Mouse (Mus musculus): ENCODE data around the gene 4921517D22Rik.
"Not testable (repeated sequence)": the region's sequence is repeated elsewhere in the genome, so short reads cannot be mapped to it uniquely, and the experiment has no call there.

4921517D22Rik gene

GRCm38 (mm10) chr13:59700137-59700536 is 6.2 kb upstream of the 4921517D22Rik start:
- in situ Hi-C loops (cut with MboI; ENCODE audit: low pct_unique_long_range_greater_than_20kb in 1 of 2, low sequenced_read_pairs in 2 of 2, unreplicated experiment in 1 of 2), result not testable (repeated sequence)

GRCm38 (mm10) chr13:59699131-59699530 is 5.2 kb upstream of the 4921517D22Rik start:
- in situ Hi-C loops (cut with MboI; ENCODE audit: low pct_unique_long_range_greater_than_20kb in 1 of 2, low sequenced_read_pairs in 2 of 2, unreplicated experiment in 1 of 2), result no loop called here

- in situ Hi-C loops (cut with MboI; ENCODE audit: low pct_unique_long_range_greater_than_20kb in 1 of 2, low sequenced_read_pairs in 2 of 2, unreplicated experiment in 1 of 2), result no loop called here
These were observed 1.9 kb upstream of the 4921517D22Rik start for GRCm38 (mm10) chr13:59695781-59696180.

- in situ Hi-C loops (cut with MboI; ENCODE audit: low pct_unique_long_range_greater_than_20kb in 1 of 2, low sequenced_read_pairs in 2 of 2, unreplicated experiment in 1 of 2), result no loop called here
These were observed 2.4 kb downstream of the 4921517D22Rik start for GRCm38 (mm10) chr13:59691478-59691877.

- in situ Hi-C loops (cut with MboI; ENCODE audit: low pct_unique_long_range_greater_than_20kb in 1 of 2, low sequenced_read_pairs in 2 of 2, unreplicated experiment in 1 of 2), result no loop called here
These were observed 3.3 kb downstream of the 4921517D22Rik start for GRCm38 (mm10) chr13:59690576-59690975.

- in situ Hi-C loops (cut with MboI; ENCODE audit: low pct_unique_long_range_greater_than_20kb in 1 of 2, low sequenced_read_pairs in 2 of 2, unreplicated experiment in 1 of 2), result no loop called here
These were observed 4.1 kb downstream of the 4921517D22Rik start for GRCm38 (mm10) chr13:59689843-59690242.

- in situ Hi-C loops (cut with MboI; ENCODE audit: low pct_unique_long_range_greater_than_20kb in 1 of 2, low sequenced_read_pairs in 2 of 2, unreplicated experiment in 1 of 2), result no loop called here
These were observed 4.6 kb downstream of the 4921517D22Rik start for GRCm38 (mm10) chr13:59689313-59689712.

- in situ Hi-C loops (cut with MboI; ENCODE audit: low pct_unique_long_range_greater_than_20kb in 1 of 2, low sequenced_read_pairs in 2 of 2, unreplicated experiment in 1 of 2), result no loop called here
These were observed 5.6 kb downstream of the 4921517D22Rik start for GRCm38 (mm10) chr13:59688338-59688770.

GRCm38 (mm10) chr13:59685236-59685635 is 8.7 kb downstream of the 4921517D22Rik start:
- in situ Hi-C loops (cut with MboI; ENCODE audit: low pct_unique_long_range_greater_than_20kb in 1 of 2, low sequenced_read_pairs in 2 of 2, unreplicated experiment in 1 of 2), result no loop called here

- in situ Hi-C loops (cut with MboI; ENCODE audit: low pct_unique_long_range_greater_than_20kb in 1 of 2, low sequenced_read_pairs in 2 of 2, unreplicated experiment in 1 of 2), result no loop called here
These were observed 11.3 kb downstream of the 4921517D22Rik start for GRCm38 (mm10) chr13:59682629-59683028.

- in situ Hi-C loops (cut with MboI; ENCODE audit: low pct_unique_long_range_greater_than_20kb in 1 of 2, low sequenced_read_pairs in 2 of 2, unreplicated experiment in 1 of 2), result no loop called here
These were observed 14.0 kb downstream of the 4921517D22Rik start for GRCm38 (mm10) chr13:59679908-59680307.

- in situ Hi-C loops (cut with MboI; ENCODE audit: low pct_unique_long_range_greater_than_20kb in 1 of 2, low sequenced_read_pairs in 2 of 2, unreplicated experiment in 1 of 2), result no loop called here
These were observed 14.6 kb downstream of the 4921517D22Rik start for GRCm38 (mm10) chr13:59679306-59679705.

GRCm38 (mm10) chr13:59676316-59677229 is 17.3 kb downstream of the 4921517D22Rik start:
- in situ Hi-C loops (cut with MboI; ENCODE audit: low pct_unique_long_range_greater_than_20kb in 1 of 2, low sequenced_read_pairs in 2 of 2, unreplicated experiment in 1 of 2), result no loop called here

- in situ Hi-C loops (cut with MboI; ENCODE audit: low pct_unique_long_range_greater_than_20kb in 1 of 2, low sequenced_read_pairs in 2 of 2, unreplicated experiment in 1 of 2), result no loop called here
These were observed 18.5 kb downstream of the 4921517D22Rik start, which contains the start of gene Golm1 for GRCm38 (mm10) chr13:59675151-59676011. Gene Golm1 (minus strand): TSS chr13:59675811.

- in situ Hi-C loops (cut with MboI; ENCODE audit: low pct_unique_long_range_greater_than_20kb in 1 of 2, low sequenced_read_pairs in 2 of 2, unreplicated experiment in 1 of 2), result no loop called here
These were observed 19.2 kb downstream of the 4921517D22Rik start for GRCm38 (mm10) chr13:59674761-59675150.

- in situ Hi-C loops (cut with MboI; ENCODE audit: low pct_unique_long_range_greater_than_20kb in 1 of 2, low sequenced_read_pairs in 2 of 2, unreplicated experiment in 1 of 2), result no loop called here
These were observed 19.7 kb downstream of the 4921517D22Rik start for GRCm38 (mm10) chr13:59674215-59674614.

GRCm38 (mm10) chr13:59673597-59673996 is 20.3 kb downstream of the 4921517D22Rik start:
- in situ Hi-C loops (cut with MboI; ENCODE audit: low pct_unique_long_range_greater_than_20kb in 1 of 2, low sequenced_read_pairs in 2 of 2, unreplicated experiment in 1 of 2), result no loop called here

GRCm38 (mm10) chr13:59672248-59672647 is 21.7 kb downstream of the 4921517D22Rik start:
- in situ Hi-C loops (cut with MboI; ENCODE audit: low pct_unique_long_range_greater_than_20kb in 1 of 2, low sequenced_read_pairs in 2 of 2, unreplicated experiment in 1 of 2), result no loop called here

GRCm38 (mm10) chr13:59671521-59671920 is 22.4 kb downstream of the 4921517D22Rik start:
- in situ Hi-C loops (cut with MboI; ENCODE audit: low pct_unique_long_range_greater_than_20kb in 1 of 2, low sequenced_read_pairs in 2 of 2, unreplicated experiment in 1 of 2), result no loop called here
